Mouse (Mus musculus) heart, embryonic 16.5 days (tissue): ENCODE data around the gene Atp10a. TPM values are rescaled to one million over a fixed set of nuclear protein-coding genes. Genes with fewer than 3 reads are reported as not detected.

Experiments used
- ATAC-seq: fragments of 200-750 bp; cut with Nextera tagmentation; replicated peaks from 2 replicates; pipeline ENCODE4 v1.8.0; 2017; ENCODE audit warnings: moderate number of reproducible peaks; ENCODE audit not compliant: insufficient read depth, low FRiP score; ENCODE audit errors: extremely low read depth
- H3K27ac ChIP-seq: fragments of 300-500 bp; sonication (generic); 2 replicates; pipeline ENCODE4 v1.5.1; 2014; ENCODE audit warnings: mild to moderate bottlenecking, low read length, control low read depth, moderate library complexity
- H3K27me3 ChIP-seq: fragments of 300-500 bp; sonication (generic); 2 replicates; pipeline ENCODE4 v1.6.1; 2014; ENCODE audit warnings: low read length, mixed read lengths; ENCODE audit not compliant: control insufficient read depth, insufficient read depth
- H3K36me3 ChIP-seq: fragments of 300-500 bp; sonication (generic); 2 replicates; pipeline ENCODE4 v1.6.1; 2014; ENCODE audit not compliant: control insufficient read depth, insufficient read depth
- H3K4me1 ChIP-seq: fragments of 300-500 bp; sonication (generic); 2 replicates; pipeline ENCODE4 v1.6.1; 2014; ENCODE audit warnings: low read length, mixed read lengths; ENCODE audit not compliant: control insufficient read depth, insufficient read depth
- H3K4me2 ChIP-seq: fragments of 300-500 bp; sonication (generic); 2 replicates; pipeline ENCODE4 v1.6.1; 2014; ENCODE audit warnings: low read depth, mild to moderate bottlenecking, control low read depth, low read length
- H3K4me3 ChIP-seq: fragments of 300-500 bp; sonication (generic); 2 replicates; pipeline ENCODE4 v1.5.1; 2014; ENCODE audit warnings: mild to moderate bottlenecking, control low read depth, low read length
- H3K9ac ChIP-seq: fragments of 300-500 bp; sonication (generic); 2 replicates; pipeline ENCODE4 v1.6.1; 2014; ENCODE audit warnings: low read length, control low read depth
- H3K9me3 ChIP-seq: fragments of 300-500 bp; sonication (generic); replicated peaks from 2 replicates; pipeline ENCODE4 v1.6.1; 2016; ENCODE audit warnings: low read length; ENCODE audit not compliant: control insufficient read depth
- WGBS: fragments of 180-500 bp; shearing (Covaris S2); extraction: QIAGEN DNeasy Blood & Tissue Kit; methylation state at CpG from one replicate; pipeline ENCODE4 v1.1.7; 2014; 5-methylcytosine and 5-hydroxymethylcytosine counted together
- polyA plus RNA-seq: library from polyadenylated mRNA; unstranded; fragments of >200 nt; fragmentation: Nextera tagmentation; extraction: Ambion mirVana; gene quantifications from 2 replicates; pipeline ENCODE4 v1.2.1, GENCODE M21; 2015

Atp10a gene
- polyA plus RNA-seq, 1 experiment from 2014 or later = 1.9 TPM

DNA sequence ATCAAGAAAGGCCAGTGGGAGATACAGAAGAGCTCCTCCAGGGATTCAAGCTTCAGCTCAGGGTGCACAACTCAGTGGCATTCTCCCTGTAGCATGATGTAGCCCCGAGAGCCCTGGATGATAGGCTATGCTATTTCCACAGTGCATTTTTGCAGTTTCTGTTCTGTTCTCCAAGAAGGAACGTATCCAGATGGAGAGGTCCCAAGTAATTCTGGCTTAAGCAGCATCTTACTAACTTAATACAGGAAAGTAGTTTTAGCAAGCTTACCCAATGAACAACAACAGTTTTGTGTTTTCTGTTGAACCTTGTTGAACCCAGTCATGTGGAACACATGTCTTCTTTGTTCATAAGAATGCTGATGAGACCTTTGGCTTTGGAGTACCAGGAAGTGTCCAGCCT lies 62.6 kb downstream of the Atp10a start:
- no peak overlapping the region for H3K9ac ChIP-seq
- H3K4me1 ChIP-seq = peaks cover 17% of the 10 kb centered on the region
- H3K4me3 ChIP-seq = no peak overlapping the region
- ATAC-seq = no peak
- no peaks in the 10 kb centered on the region for H3K27me3 ChIP-seq
- no peak overlapping the region for H3K27ac ChIP-seq
- H3K36me3 ChIP-seq = no peaks in the 10 kb centered on the region
- H3K9me3 ChIP-seq = no peaks in the 10 kb centered on the region
- H3K4me2 ChIP-seq = no peak overlapping the region
- WGBS = 77% methylated on average over 2 of the region's 2 CpGs

DNA sequence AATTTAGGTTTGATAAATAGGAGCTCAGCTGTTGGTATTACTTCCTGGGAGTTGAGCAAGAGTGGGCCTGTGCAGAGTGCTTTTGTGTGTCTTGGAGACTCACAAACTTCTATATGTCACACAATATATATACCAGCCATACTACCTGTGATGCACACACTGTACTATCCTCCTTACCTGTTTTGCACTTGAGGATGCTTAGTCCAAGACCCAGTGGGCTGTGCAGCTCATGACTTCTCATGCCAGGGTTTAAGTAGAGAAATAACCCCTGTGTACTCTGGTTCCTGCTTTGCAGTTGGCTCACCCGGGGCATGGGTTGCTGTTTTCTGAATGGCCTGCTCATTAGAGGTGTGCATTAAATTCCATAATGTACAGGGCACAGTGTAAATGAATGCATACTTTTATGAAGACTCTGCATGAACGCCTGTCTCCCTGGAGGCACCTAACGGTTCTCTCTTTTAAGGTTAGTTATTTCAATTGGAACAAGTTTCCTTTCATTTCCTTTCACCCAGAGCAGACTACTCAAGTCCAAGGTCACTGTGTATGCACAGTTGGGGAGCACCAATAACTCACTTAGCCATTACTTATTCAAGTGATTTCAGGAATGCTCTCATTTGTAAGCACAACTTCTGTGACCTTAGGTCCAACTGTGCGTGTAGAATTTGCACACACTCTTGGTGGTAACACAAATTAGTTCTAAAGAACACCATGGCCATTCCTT lies 63.4 kb downstream of the Atp10a start:
- H3K4me2 ChIP-seq = no peak overlapping the region
- H3K9me3 ChIP-seq = no peaks in the 10 kb centered on the region
- H3K9ac ChIP-seq = no peak overlapping the region
- peaks cover 17% of the 10 kb centered on the region for H3K4me1 ChIP-seq
- no peak for ATAC-seq
- WGBS = 76% methylated on average over 4 of the region's 4 CpGs
- H3K4me3 ChIP-seq = no peak overlapping the region
- H3K27me3 ChIP-seq = no peaks in the 10 kb centered on the region
- no peaks in the 10 kb centered on the region for H3K36me3 ChIP-seq
- no peak overlapping the region for H3K27ac ChIP-seq

DNA sequence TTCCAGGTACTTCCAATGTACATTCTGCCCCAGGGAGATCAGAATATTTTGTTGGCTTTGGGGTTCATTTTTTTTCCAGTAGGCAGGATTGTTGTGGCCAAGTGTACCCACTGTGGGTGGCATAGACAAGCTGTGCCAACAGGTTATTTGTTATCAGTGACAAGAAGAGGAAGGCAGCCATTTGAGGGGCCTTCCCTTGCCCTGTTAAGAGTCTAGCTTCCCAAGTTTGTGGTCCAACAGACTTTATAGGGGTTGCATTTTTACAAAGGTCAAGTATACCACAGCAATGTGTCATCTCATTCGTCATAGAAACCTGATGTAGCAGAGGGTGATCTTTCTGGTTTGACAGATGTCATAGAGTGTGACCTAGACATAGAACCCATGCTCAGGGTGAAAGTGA lies 66.3 kb downstream of the Atp10a start:
- 93% methylated on average over 1 of the region's 1 CpGs for WGBS
- Histone ChIP-seq H3K9ac (no peak overlapping the region), H3K36me3 (no peaks in the 10 kb centered on the region), H3K27ac (no peak overlapping the region), H3K4me1 (peaks cover 10% of the 10 kb centered on the region), H3K4me2 (no peak overlapping the region), H3K9me3 (no peaks in the 10 kb centered on the region), H3K4me3 (no peak overlapping the region), H3K27me3 (no peaks in the 10 kb centered on the region)
- ATAC-seq = no peak

- no peak overlapping the region for H3K4me3 ChIP-seq
- H3K4me2 ChIP-seq = peak overlapping the region; percentile 30
- WGBS = 18% methylated on average over 8 of the region's 8 CpGs
- H3K9ac ChIP-seq = no peak overlapping the region
- no peaks in the 10 kb centered on the region for H3K9me3 ChIP-seq
- H3K27ac ChIP-seq = peak overlapping the region; percentile 38
- ATAC-seq = 0 out of 2 replicates have a peak, but pooled peaks have one; percentile 24
- H3K4me1 ChIP-seq = peaks cover 20% of the 10 kb centered on the region
- H3K36me3 ChIP-seq = no peaks in the 10 kb centered on the region
- H3K27me3 ChIP-seq = no peaks in the 10 kb centered on the region
These were observed 74.2 kb downstream of the Atp10a start for GRCm38 (mm10) chr7:58730201-58730600.

DNA sequence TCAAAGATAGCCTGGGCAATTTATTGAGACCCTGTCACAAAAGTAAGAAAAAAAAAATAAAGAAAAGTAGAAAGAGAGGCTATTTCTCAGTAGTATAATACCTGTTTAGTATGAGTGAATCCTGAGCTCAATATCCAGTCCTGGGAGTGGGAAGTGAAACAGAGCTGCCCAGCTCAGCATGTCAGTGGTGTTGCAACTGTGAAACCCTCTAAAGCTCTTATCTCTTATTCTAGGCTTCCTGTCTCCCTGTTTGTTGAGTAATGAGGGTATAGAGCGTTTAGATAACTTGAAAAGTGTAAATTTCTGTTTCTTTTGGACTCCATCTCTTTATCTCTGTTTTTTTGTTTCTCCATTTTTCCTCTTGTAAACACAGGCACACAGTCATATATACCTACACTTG lies 74.9 kb downstream of the Atp10a start:
- H3K36me3 ChIP-seq = no peaks in the 10 kb centered on the region
- peaks cover 20% of the 10 kb centered on the region for H3K4me1 ChIP-seq
- no peak overlapping the region; the same call in 1 of the 2 replicates for H3K27ac ChIP-seq
- ATAC-seq = no peak
- no peak overlapping the region for H3K4me3 ChIP-seq
- WGBS = 33% methylated on average over 1 of the region's 1 CpGs
- H3K4me2 ChIP-seq = no peak overlapping the region
- H3K9me3 ChIP-seq = no peaks in the 10 kb centered on the region
- no peak overlapping the region for H3K9ac ChIP-seq
- no peaks in the 10 kb centered on the region for H3K27me3 ChIP-seq

- Histone ChIP-seq H3K4me2 (no peak overlapping the region), H3K36me3 (no peaks in the 10 kb centered on the region), H3K27me3 (no peaks in the 10 kb centered on the region), H3K9me3 (no peaks in the 10 kb centered on the region), H3K4me1 (peaks cover 20% of the 10 kb centered on the region), H3K4me3 (no peak overlapping the region), H3K9ac (no peak overlapping the region), H3K27ac (no peak overlapping the region)
- ATAC-seq = 0 out of 2 replicates have a peak, but pooled peaks have one; percentile 34
- 69% methylated on average over 6 of the region's 6 CpGs for WGBS
These were observed 76.4 kb downstream of the Atp10a start for GRCm38 (mm10) chr7:58732406-58732805.

DNA sequence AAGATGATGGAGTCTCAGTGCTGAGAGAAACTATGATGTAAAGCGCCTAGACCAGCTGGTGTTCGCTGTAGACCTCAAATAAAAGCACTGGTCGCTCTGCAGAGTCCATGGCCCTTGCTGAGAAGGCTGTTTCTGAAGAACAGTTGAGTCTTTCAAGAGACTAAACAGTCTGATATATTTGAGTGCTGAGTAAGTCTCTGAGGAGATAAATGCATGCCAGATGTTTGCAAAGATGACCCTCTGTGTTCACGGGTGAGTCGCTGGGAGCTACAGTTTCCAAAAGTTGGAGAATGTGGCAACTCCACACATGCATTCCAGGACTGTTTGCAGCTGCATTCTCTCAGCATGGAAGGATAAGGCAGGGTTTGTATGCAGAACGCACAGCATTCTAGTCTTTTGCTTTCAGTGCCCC lies 77.5 kb downstream of the Atp10a start:
- no peak overlapping the region for H3K27ac ChIP-seq
- H3K4me2 ChIP-seq = no peak overlapping the region
- no peaks in the 10 kb centered on the region for H3K36me3 ChIP-seq
- WGBS = 40% methylated on average over 6 of the region's 6 CpGs
- no peak for ATAC-seq
- H3K9me3 ChIP-seq = no peaks in the 10 kb centered on the region
- H3K4me3 ChIP-seq = no peak overlapping the region
- H3K9ac ChIP-seq = no peak overlapping the region
- peaks cover 20% of the 10 kb centered on the region for H3K4me1 ChIP-seq
- H3K27me3 ChIP-seq = no peaks in the 10 kb centered on the region

- Histone ChIP-seq H3K36me3 (no peaks in the 10 kb centered on the region), H3K4me3 (no peak overlapping the region), H3K9ac (no peak overlapping the region), H3K4me1 (no peaks in the 10 kb centered on the region), H3K27me3 (no peaks in the 10 kb centered on the region), H3K9me3 (no peaks in the 10 kb centered on the region), H3K27ac (no peak overlapping the region), H3K4me2 (no peak overlapping the region)
- no peak for ATAC-seq
- 77% methylated on average over 3 of the region's 3 CpGs for WGBS
These were observed 81.0 kb downstream of the Atp10a start for GRCm38 (mm10) chr7:58736841-58737547.

DNA sequence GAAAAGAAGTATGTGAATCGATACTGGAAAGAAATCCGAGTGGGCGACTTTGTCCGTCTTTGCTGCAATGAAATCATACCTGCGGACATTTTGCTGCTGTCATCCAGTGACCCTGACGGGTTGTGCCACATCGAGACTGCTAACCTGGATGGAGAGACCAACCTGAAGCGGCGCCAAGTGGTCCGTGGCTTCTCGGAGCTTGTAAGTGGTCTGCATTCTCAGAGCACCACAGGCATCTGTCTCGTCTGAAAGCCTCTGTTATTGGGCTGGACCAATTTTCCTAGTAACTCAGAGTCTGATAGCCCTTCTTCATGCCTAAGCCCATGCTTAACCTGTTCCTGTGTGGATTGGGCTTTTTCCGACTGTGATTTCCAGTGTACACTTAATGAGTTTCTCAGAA lies 84.2 kb downstream of the Atp10a start:
- no peaks in the 10 kb centered on the region for H3K4me1 ChIP-seq
- 88% methylated on average over 13 of the region's 13 CpGs for WGBS
- H3K9ac ChIP-seq = no peak overlapping the region
- no peak overlapping the region for H3K27ac ChIP-seq
- H3K27me3 ChIP-seq = no peaks in the 10 kb centered on the region
- H3K9me3 ChIP-seq = no peaks in the 10 kb centered on the region
- H3K36me3 ChIP-seq = no peaks in the 10 kb centered on the region
- ATAC-seq = no peak
- H3K4me2 ChIP-seq = no peak overlapping the region
- H3K4me3 ChIP-seq = no peak overlapping the region
